Mouse (Mus musculus): ENCODE data around the gene Ppp1r13l. TPM values are rescaled to one million over a fixed set of nuclear protein-coding genes. Genes with fewer than 3 reads are reported as not detected.

Gene Ppp1r13l
- total RNA-seq, 2 experiments from 2014 or later: 2.6 TPM

DNA sequence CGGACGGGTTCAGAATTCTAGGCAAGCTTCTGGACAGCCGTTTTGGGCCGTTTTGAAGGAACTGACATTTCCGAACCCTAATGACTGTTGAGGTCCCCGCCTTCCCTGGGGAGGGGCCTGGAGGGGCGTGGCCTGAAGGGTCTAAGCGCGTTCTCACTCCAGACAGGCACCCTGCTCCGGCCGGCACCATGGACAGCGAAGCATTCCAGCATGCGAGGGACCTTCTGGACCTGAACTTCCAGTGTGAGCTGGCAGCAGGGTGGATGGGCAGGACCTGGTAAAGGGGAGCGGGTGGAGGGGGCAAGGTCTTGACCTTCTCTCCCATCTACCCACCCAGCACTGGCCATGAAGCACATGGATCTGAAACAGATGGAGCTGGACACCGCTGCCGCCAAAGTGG is 8.8 kb downstream of the Ppp1r13l start:
- DNase-seq: no peak

GRCm38 (mm10) chr7:19369823-19370425 is 10.4 kb downstream of the Ppp1r13l start:
- DNase-seq: no peak

DNA sequence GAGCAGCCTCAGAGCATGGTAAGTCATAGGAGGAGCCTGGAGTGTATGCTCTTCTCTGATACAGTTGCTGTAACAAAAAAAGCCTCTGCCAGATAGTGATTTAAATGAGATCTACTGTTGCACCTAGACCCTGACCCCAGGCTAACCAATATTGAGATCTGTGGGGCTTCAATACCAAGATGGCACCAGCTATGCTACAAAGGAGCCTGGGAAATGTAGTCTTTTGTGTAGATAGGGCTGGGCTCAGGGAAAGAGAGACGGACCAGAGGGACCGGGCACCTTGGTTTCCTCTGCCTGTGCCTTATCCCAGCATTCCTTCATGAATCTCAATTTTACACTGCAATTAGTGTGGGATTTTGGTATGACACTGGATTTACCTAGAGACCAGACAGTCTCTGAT is 13.8 kb downstream of the Ppp1r13l start:
- no peak for DNase-seq

DNA sequence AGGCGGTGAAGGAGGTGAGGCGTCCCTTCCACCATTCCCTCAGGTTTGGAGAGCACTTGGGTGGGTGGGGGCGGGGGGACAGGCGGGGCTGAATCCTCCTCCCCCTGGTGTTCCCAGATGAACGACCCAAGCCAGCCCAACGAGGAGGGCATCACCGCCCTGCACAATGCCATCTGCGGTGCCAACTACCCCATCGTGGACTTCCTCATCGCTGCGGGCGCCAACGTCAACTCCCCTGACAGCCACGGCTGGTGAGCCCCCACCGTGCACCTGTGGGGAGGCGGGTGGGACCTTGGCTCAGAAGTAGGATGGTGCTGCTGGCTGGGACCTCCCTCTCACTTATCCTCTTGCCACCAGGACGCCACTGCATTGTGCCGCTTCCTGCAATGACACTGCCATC is 15.8 kb downstream of the Ppp1r13l start:
- no peak for DNase-seq

DNA sequence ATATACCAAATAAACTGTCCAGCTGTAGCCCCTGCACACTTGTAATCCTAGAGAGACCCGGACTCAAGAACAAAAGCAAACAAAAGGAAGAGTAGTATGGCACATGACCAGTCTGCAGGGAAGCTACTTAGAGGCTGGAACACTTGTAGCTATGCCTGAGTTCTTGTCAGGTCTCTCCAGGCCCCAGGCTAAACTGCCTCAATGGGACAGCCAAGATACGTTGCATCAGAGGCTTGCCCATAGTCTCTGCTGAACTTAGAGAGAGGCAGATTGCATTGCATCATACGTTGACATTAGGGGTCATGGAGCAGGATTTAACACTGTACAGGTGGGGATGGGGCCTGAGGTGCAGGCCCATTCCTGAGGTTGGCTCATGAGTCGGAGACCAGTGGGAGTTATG is 16.5 kb downstream of the Ppp1r13l start:
- no peak for DNase-seq

DNA sequence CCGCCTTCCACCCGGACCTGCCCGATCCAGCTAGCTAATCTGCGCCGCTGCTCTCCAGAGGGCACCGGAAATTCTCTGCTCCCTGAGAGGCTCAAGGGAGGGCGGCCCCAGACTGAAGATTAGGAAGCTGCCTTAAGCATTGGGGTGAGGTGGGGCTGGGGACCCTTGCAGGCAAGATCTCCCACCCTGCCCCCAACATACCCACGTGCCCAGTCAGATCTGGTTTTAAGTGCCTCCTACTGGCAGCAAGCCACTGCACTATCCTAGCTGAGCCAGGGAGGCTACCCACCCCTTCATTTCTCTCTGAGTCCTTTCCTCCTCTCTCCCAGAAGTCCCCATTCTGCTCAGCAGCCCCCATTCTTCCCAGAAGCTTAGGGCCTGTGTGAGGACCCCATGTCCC is 18.5 kb downstream of the Ppp1r13l start:
- DNase-seq: no peak

- DNase-seq: peak; percentile 99
These were observed 22.0 kb downstream of the Ppp1r13l start, which contains the start of gene Ercc2 for GRCm38 (mm10) chr7:19381377-19382165. Gene Ercc2 (plus strand): TSS chr7:19382010.

- DNase-seq: no peak
These were observed 22.6 kb downstream of the Ppp1r13l start for GRCm38 (mm10) chr7:19382166-19382541.

- no peak for DNase-seq
These were observed 24.2 kb downstream of the Ppp1r13l start for GRCm38 (mm10) chr7:19383708-19384107.

DNA sequence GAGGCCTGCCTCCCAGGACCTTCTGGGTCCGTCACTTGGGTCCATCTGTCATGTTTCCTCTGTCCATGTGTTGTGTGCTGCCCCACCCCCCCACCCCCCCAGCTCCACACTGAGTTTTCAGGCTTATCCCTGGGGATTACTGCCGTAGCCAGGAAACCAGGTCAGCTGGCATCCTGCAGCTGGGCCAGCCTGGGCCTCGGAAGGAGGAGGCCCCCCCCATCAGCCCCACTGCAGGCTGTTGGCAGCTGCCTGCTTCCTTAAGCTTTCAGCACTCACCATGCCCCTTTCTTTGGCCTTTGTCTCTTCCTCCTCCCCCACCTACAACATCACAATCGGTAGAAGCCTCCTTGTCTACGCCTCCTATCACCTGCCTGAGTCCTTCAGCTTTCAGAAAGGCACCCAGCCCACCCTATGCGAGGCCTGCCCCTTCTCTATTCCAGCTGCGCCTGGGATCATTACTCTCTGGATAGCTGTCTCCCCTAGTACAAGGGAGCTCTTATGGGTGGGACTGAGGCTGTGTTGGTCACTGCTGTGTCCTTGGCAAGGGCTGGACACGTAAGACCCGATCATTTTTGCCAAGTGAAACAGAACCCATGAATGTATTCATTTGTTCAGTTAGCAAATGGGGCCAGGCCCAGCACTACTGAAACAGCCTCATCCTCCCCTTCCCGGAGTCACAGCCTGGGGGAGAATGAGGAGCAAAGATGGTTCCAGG is 29.3 kb downstream of the Ppp1r13l start:
- DNase-seq: no peak

- no peak for DNase-seq
These were observed 34.9 kb downstream of the Ppp1r13l start for GRCm38 (mm10) chr7:19394484-19394883.

DNA sequence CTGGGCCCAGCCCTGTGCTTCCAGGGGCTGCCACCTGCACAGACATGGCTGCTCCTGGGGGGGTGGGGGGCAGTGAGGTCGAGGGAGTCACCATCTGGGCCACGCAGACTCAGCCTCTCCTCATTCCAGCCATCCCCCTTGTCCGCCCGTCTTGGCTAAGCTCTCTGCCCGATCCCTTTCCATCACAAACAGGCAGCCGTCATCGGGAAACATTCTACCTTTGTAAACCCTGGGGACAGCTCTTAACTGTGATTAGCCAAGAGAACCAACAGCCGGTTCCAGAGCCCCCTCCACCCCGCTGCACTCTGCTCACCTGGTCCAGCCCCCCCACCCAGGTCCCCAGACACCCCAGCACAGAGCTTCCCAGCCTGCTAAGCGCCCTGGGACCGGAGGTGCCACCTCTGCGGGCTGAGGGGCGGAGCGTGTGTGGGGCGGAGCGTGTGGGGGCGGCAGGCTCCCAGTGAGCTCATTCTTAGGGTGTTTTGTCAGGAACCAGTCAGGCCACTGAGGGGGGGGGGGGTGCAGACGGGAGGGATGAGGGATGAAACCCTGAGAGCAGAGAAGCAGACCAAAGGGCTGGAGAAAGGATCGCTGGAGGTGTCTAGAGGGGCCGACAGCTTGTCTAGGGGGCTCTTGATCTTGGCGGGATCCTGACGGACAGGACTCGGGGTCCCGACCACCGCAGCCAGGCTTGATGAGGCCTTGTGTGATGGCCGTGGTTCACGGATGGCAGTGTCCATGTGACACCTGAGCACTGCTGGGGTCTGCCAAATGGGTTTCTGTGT is 40.1 kb downstream of the Ppp1r13l start:
- DNase-seq: no peak

GRCm38 (mm10) chr7:19400946-19401345 is 41.4 kb downstream of the Ppp1r13l start:
- no peak for DNase-seq

GRCm38 (mm10) chr7:19402535-19403112 is 43.1 kb downstream of the Ppp1r13l start:
- DNase-seq: no peak

GRCm38 (mm10) chr7:19403731-19404296 is 44.3 kb downstream of the Ppp1r13l start, which contains the start of gene Klc3:
Gene Klc3 (minus strand): TSS chr7:19404104.
- DNase-seq: no peak

DNA sequence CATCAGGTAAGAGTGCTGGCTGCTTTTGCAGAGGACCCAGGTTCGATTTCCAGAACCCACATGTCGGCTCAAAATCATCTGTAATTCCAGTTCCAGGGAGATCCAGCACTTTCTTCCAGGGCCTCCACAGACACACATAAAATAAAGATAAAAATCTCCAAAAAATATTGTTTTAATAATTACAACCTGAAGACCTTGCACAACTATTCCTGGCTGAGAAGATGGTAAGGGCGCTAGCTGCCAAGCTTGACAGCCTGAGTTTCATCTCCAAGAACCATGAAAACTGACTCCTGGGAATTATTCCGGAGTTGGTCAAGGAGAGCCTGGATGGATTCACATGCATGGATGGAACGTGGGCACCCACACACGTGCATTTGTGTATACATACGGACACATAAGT is 44.9 kb downstream of the Ppp1r13l start, which contains the start of gene Ckm:
TSS of gene Ckm (plus strand) at position 301 of the 400 bp plus-strand sequence.
- no peak for DNase-seq

DNA sequence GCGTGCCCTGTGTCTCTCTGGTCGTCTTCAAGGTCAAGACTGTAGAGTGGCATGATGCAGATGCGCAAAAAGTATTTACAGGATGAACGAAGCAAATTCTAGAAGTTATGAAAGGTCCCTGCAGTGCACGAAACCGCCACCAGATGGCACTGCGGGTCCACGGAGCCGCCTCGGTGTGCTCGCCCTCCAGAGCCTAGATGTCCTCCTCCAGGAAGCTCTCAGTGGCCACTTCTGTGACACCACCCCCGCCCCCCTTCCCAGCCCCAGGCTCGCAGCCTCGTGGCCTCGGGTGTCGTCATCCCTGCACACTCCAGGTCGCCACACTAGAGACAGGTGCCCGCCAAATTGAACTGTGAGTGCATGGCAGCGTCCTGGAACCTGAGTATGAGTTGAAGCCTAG is 45.9 kb downstream of the Ppp1r13l start:
- peak; percentile 70 for DNase-seq

GRCm38 (mm10) chr7:19409753-19410152 is 50.2 kb downstream of the Ppp1r13l start:
- peak; percentile 79 for DNase-seq

DNA sequence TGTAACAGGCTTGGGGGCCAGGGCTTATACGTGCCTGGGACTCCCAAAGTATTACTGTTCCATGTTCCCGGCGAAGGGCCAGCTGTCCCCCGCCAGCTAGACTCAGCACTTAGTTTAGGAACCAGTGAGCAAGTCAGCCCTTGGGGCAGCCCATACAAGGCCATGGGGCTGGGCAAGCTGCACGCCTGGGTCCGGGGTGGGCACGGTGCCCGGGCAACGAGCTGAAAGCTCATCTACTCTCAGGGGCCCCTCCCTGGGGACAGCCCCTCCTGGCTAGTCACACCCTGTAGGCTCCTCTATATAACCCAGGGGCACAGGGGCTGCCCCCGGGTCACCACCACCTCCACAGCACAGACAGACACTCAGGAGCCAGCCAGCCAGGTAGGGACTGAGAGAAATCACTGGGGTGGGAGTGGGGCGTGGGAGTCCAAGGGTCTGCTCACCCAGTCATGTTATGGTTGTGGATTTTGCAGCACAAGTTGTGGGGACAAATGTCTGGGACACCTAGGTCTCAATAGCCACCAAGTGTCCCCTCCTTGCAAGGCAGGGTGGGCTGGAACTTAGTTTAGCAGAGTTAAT is 51.3 kb downstream of the Ppp1r13l start:
- peak; percentile 96 for DNase-seq

- DNase-seq: peak; percentile 74
These were observed 52.2 kb downstream of the Ppp1r13l start for GRCm38 (mm10) chr7:19411783-19412182.

GRCm38 (mm10) chr7:19413525-19413924 is 54.0 kb downstream of the Ppp1r13l start:
- no peak for DNase-seq
